Mouse (Mus musculus): ENCODE results near the gene Pias4. TPM values are rescaled to one million over a fixed set of nuclear protein-coding genes. Genes with fewer than 3 reads are reported as not detected.
"Not testable (repeated sequence)": the region's sequence is repeated elsewhere in the genome, so short reads cannot be mapped to it uniquely, and the experiment has no call there.

Pias4 gene
- polyA plus RNA-seq, 1 experiment from 2014 or later, result 44.0 TPM

DNA sequence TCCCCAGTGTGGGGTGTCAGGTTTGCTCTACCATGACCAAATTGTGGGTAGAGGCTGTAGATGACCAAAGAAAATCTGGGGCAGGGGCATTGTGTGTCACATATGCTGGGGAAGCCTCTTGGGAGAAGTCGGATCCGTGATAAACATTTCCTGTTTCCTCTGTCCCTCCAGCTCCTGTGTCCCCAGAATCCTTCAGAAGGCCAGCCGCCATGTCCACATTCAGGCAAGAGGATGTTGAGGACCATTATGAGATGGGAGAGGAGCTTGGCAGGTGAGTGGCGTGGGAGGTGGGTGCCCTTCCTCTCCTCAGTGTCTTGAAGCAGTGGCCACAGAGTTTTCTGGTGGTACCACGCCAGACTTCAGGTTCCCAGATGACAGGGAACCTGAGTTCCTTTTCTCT lies 16.1 kb upstream of the Pias4 start, which contains the start of gene 4930442H23Rik:
Gene 4930442H23Rik, minus strand, starts transcription at position 45 of the 400 bp plus-strand sequence.
- H3K9ac ChIP-seq (ENCODE audit: low read length), result peak within 1 kb of the TSS; percentile 78
- peak within 1 kb of the TSS; percentile 60 for H3K4me3 ChIP-seq (ENCODE audit: low read depth, low read length)
- 87% methylated on average over 5 of the region's 5 CpGs for WGBS
- peaks cover 65% of the 10 kb centered on the region for H3K36me3 ChIP-seq (ENCODE audit: control insufficient read depth, insufficient read depth, low read length)
- H3K4me2 ChIP-seq (ENCODE audit: low read length), result peak within 1 kb of the TSS; percentile 61
- H3K4me1 ChIP-seq (ENCODE audit: control insufficient read depth, insufficient read depth, low read length), result no peaks in the 10 kb centered on the region
- no peak for ATAC-seq
- H3K27me3 ChIP-seq (replicated peaks; ENCODE audit: control insufficient read depth, insufficient read depth, low read length), result no peaks in the 10 kb centered on the region
- no peaks in the 10 kb centered on the region for H3K9me3 ChIP-seq (replicated peaks; ENCODE audit: control insufficient read depth, low read length)
- no peak for DNase-seq (ENCODE audit: low spot score)
- peak within 1 kb of the TSS; percentile 86 for H3K27ac ChIP-seq (ENCODE audit: low read depth, low read length)

DNA sequence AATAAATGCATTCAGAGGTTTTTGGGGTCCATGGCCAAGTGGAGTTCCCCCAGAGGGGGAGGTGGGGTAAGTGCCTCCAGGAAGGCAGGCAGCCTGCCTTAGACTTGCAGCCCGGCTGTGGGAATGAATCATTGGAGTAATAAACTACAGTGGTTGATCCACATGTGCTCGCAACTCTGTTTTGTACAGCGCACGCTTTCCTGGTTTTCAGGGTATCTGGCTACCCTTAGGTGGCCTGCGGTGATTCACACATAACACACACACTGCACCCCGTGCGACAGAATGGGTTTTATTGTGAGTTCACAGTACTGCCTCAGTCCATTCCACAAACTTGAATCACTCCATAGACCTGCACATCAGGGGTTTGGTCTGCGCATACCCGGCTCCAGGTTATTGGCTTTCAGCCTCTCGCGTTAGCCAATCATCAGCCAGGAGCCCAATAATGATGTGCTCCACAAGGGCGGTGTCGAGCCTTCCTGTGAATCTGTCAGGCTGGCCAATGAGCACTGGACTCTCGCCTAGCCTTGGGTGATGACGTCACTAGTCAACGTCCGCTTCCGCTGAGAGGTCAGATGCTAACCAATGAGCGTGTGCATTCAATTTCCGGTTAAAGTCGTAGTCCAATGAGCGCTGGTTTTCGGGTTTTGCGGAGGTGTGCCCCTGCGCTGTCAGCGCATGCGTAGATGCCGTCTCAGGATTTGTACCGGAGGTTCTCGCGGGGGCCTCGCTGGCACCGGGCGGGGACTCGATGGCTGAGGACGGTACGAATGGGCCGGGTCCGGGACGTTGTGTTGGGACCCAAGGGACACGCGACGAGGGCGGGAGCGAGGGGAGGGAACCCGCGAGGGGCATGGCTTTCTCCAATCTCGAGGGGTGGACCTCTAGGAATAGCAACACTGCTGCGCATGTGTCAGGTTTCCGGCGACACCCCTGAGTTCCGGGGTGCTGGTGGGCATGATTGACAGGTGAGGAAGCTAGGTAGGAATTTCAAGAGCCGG lies 14.9 kb upstream of the Pias4 start, which contains the start of gene Dapk3:
Gene Dapk3, plus strand, starts transcription at position 670 of the 998 bp plus-strand sequence.
- Histone ChIP-seq H3K9me3 (replicated peaks; ENCODE audit: control insufficient read depth, low read length) (no peaks in the 10 kb centered on the region), H3K9ac (ENCODE audit: low read length) (peak within 1 kb of the TSS; percentile 78), H3K27me3 (replicated peaks; ENCODE audit: control insufficient read depth, insufficient read depth, low read length) (no peaks in the 10 kb centered on the region), H3K36me3 (ENCODE audit: control insufficient read depth, insufficient read depth, low read length) (peaks cover 77% of the 10 kb centered on the region), H3K4me2 (ENCODE audit: low read length) (peak within 1 kb of the TSS; percentile 61), H3K4me3 (ENCODE audit: low read depth, low read length) (peak within 1 kb of the TSS; percentile 60), H3K27ac (ENCODE audit: low read depth, low read length) (peak within 1 kb of the TSS; percentile 86), H3K4me1 (ENCODE audit: control insufficient read depth, insufficient read depth, low read length) (peaks cover 2% of the 10 kb centered on the region)
- 3% methylated on average over 53 of the region's 53 CpGs for WGBS
- DNase-seq (ENCODE audit: low spot score), result peak; percentile 100
- peak; percentile 94 for ATAC-seq

DNA sequence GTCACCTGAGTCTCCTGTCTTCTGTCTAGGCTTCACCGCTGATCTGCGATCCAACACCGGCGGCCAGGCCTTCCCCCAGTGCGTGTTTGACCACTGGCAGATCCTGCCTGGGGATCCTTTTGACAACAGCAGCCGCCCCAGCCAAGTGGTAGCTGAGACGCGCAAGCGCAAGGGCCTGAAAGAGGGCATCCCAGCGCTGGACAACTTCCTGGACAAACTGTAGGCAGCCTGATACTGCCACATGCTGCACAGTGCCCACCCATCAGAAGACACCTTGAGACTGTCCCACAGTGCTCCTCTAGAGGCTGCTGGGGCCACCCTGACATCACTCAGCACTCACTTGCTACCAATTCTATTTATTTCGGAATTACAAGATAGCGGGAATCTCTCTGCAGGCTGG lies 14.1 kb upstream of the Pias4 start:
- not testable (repeated sequence) for H3K4me1 ChIP-seq (ENCODE audit: control insufficient read depth, insufficient read depth, low read length); H3K27me3 ChIP-seq (replicated peaks; ENCODE audit: control insufficient read depth, insufficient read depth, low read length); H3K4me2 ChIP-seq (ENCODE audit: low read length); H3K4me3 ChIP-seq (ENCODE audit: low read depth, low read length); ATAC-seq; DNase-seq (ENCODE audit: low spot score); H3K9ac ChIP-seq (ENCODE audit: low read length); H3K9me3 ChIP-seq (replicated peaks; ENCODE audit: control insufficient read depth, low read length)
- peaks cover 76% of the 10 kb centered on the region for H3K36me3 ChIP-seq (ENCODE audit: control insufficient read depth, insufficient read depth, low read length)
- 77% methylated on average over 12 of the region's 12 CpGs for WGBS
- 0 out of 2 replicates have a peak overlapping the region, but pooled peaks have one; percentile 39 for H3K27ac ChIP-seq (ENCODE audit: low read depth, low read length)

DNA sequence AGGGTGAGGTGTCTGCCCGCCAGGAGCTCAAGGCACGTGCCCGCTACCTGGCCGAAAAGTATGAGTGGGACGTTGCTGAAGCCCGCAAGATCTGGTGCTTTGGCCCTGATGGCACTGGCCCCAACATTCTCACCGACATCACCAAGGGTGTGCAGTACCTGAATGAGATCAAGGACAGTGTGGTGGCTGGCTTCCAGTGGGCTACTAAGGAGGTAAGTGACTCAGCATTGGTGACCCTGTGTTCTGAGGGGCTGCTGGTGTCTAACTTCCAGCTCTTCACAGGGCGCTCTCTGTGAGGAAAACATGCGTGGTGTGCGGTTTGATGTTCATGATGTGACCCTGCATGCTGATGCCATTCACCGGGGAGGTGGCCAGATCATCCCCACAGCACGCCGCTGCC lies 13.2 kb upstream of the Pias4 start:
- Histone ChIP-seq H3K4me3 (ENCODE audit: low read depth, low read length) (no peak overlapping the region), H3K4me2 (ENCODE audit: low read length) (no peak overlapping the region), H3K27ac (ENCODE audit: low read depth, low read length) (no peak overlapping the region), H3K9me3 (replicated peaks; ENCODE audit: control insufficient read depth, low read length) (no peaks in the 10 kb centered on the region), H3K4me1 (ENCODE audit: control insufficient read depth, insufficient read depth, low read length) (peaks cover 6% of the 10 kb centered on the region), H3K9ac (ENCODE audit: low read length) (no peak overlapping the region), H3K36me3 (ENCODE audit: control insufficient read depth, insufficient read depth, low read length) (peaks cover 69% of the 10 kb centered on the region), H3K27me3 (replicated peaks; ENCODE audit: control insufficient read depth, insufficient read depth, low read length) (no peaks in the 10 kb centered on the region)
- ATAC-seq, result no peak
- WGBS, result 97% methylated on average over 13 of the region's 13 CpGs
- no peak for DNase-seq (ENCODE audit: low spot score)

DNA sequence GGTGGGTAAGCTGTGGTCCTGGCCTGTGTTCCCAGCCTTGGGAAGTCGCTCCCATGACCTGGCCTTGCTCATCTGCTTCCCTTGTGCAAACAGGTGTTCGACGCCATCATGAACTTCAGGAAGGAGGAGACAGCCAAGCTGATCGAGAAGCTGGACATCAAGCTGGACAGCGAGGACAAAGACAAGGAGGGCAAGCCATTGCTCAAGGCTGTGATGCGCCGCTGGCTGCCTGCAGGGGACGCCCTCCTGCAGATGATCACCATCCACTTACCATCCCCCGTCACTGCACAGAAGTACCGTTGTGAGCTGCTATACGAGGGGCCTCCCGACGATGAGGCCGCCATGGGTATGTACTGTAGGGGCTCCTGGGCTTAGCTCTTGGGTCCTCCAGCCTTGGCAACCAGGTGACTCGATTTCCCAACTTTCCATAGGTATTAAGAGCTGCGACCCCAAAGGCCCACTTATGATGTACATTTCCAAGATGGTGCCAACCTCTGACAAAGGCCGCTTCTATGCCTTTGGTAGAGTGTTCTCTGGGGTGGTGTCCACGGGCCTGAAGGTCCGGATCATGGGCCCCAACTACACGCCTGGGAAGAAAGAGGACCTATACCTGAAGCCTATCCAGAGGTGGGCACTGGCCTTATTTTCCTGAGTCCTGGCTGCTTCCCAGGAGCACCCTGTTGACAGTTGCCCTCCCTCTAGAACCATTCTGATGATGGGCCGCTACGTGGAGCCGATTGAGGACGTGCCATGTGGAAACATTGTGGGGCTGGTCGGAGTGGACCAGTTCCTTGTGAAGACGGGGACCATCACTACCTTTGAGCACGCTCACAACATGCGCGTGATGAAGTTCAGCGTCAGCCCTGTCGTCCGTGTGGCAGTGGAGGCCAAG lies 12.0 kb upstream of the Pias4 start:
- WGBS, result 90% methylated on average over 32 of the region's 32 CpGs
- no peaks in the 10 kb centered on the region for H3K9me3 ChIP-seq (replicated peaks; ENCODE audit: control insufficient read depth, low read length)
- H3K4me2 ChIP-seq (ENCODE audit: low read length), result no peak overlapping the region
- H3K36me3 ChIP-seq (ENCODE audit: control insufficient read depth, insufficient read depth, low read length), result peaks cover 59% of the 10 kb centered on the region
- ATAC-seq (no peak), DNase-seq (ENCODE audit: low spot score) (no peak)
- H3K4me3 ChIP-seq (ENCODE audit: low read depth, low read length), result no peak overlapping the region
- peaks cover 12% of the 10 kb centered on the region for H3K4me1 ChIP-seq (ENCODE audit: control insufficient read depth, insufficient read depth, low read length)
- H3K9ac ChIP-seq (ENCODE audit: low read length), result no peak overlapping the region
- H3K27me3 ChIP-seq (replicated peaks; ENCODE audit: control insufficient read depth, insufficient read depth, low read length), result no peaks in the 10 kb centered on the region
- H3K27ac ChIP-seq (ENCODE audit: low read depth, low read length), result no peak overlapping the region

DNA sequence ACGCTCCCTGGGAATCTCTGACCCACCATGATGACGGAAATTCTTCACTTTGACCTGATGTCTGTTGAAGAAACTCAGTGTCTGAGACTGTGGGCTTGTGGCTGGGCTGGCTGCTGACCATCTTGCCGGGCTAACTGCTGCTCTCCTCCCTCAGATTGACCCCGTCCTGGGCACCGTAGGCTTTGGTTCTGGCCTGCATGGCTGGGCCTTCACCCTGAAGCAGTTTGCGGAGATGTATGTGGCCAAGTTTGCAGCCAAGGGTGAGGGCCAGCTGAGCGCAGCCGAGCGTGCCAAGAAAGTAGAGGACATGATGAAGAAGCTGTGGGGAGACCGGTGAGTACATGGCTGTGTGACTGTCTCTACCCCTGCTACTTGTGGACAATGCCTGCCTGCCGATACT lies 11.2 kb upstream of the Pias4 start:
- Histone ChIP-seq H3K9me3 (replicated peaks; ENCODE audit: control insufficient read depth, low read length) (no peaks in the 10 kb centered on the region), H3K36me3 (ENCODE audit: control insufficient read depth, insufficient read depth, low read length) (peaks cover 52% of the 10 kb centered on the region), H3K27ac (ENCODE audit: low read depth, low read length) (no peak overlapping the region), H3K4me3 (ENCODE audit: low read depth, low read length) (no peak overlapping the region), H3K4me2 (ENCODE audit: low read length) (no peak overlapping the region), H3K9ac (ENCODE audit: low read length) (no peak overlapping the region), H3K27me3 (replicated peaks; ENCODE audit: control insufficient read depth, insufficient read depth, low read length) (no peaks in the 10 kb centered on the region), H3K4me1 (ENCODE audit: control insufficient read depth, insufficient read depth, low read length) (peaks cover 18% of the 10 kb centered on the region)
- ATAC-seq (no peak), DNase-seq (ENCODE audit: low spot score) (no peak)
- WGBS, result 93% methylated on average over 11 of the region's 11 CpGs

DNA sequence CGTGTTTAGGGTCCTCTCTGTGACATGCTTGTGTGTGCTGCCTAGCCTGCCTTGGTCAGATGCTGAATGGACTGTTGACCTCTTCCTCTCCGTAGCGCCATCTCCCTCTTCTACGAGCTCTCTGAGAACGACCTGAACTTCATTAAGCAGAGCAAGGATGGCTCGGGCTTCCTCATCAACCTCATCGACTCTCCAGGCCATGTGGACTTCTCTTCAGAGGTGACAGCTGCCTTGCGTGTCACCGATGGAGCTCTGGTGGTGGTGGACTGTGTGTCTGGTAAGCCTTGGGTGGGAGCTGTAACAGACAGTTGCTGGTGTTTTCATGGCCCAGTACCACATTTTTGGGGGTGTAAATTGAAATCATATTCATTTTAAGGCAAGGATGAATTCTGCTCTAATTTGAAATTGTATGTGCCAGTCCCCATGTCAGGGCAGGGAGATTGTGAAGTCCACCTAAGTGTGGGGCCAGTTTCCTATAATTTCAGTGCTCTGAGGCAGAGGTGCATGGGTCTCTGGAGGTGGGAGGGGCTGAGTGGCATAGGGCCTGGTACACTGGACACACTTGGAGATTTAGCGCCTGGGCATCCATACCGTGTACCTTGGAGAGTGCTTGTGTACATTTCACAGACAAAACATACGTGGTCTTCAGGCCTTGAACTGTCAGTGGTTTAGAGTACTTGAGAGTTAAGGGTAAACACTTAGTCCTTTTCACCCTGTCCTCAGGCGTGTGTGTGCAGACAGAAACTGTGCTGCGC lies 10.4 kb upstream of the Pias4 start:
- ATAC-seq, result no peak
- H3K36me3 ChIP-seq (ENCODE audit: control insufficient read depth, insufficient read depth, low read length), result peaks cover 52% of the 10 kb centered on the region
- H3K27ac ChIP-seq (ENCODE audit: low read depth, low read length), result 0 out of 2 replicates have a peak overlapping the region, but pooled peaks have one; percentile 9

DNA sequence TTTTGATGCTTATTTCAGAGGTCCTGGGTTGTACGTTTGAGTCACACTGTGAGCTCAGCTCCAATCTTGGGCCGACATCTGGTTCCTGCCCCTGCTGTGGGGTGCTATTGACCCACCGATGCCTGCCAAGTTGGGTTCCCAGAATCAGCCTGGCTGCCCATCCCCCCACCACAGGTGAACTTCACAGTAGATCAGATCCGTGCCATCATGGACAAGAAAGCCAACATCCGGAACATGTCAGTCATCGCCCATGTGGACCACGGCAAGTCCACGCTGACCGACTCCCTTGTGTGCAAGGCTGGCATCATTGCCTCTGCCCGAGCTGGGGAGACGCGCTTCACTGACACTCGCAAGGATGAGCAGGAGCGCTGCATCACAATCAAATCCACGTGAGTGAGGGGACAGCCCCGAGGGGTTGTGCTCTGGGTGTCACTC lies 9.8 kb upstream of the Pias4 start:
- peaks cover 52% of the 10 kb centered on the region for H3K36me3 ChIP-seq (ENCODE audit: control insufficient read depth, insufficient read depth, low read length)
- no peaks in the 10 kb centered on the region for H3K27me3 ChIP-seq (replicated peaks; ENCODE audit: control insufficient read depth, insufficient read depth, low read length)
- WGBS, result 17% methylated on average over 16 of the region's 16 CpGs
- H3K4me3 ChIP-seq (ENCODE audit: low read depth, low read length), result peak overlapping the region; percentile 96
- H3K4me1 ChIP-seq (ENCODE audit: control insufficient read depth, insufficient read depth, low read length), result peaks cover 25% of the 10 kb centered on the region
- peak overlapping the region; percentile 93 for H3K27ac ChIP-seq (ENCODE audit: low read depth, low read length)
- peak overlapping the region; percentile 98 for H3K9ac ChIP-seq (ENCODE audit: low read length)
- no peaks in the 10 kb centered on the region for H3K9me3 ChIP-seq (replicated peaks; ENCODE audit: control insufficient read depth, low read length)
- DNase-seq (ENCODE audit: low spot score) (no peak), ATAC-seq (no peak)
- H3K4me2 ChIP-seq (ENCODE audit: low read length), result peak overlapping the region; percentile 98

More for the DNA sequence above, 10.4 kb upstream of the Pias4 start:
- no peak for DNase-seq (ENCODE audit: low spot score)
- Histone ChIP-seq H3K27me3 (replicated peaks; ENCODE audit: control insufficient read depth, insufficient read depth, low read length) (no peaks in the 10 kb centered on the region), H3K4me3 (ENCODE audit: low read depth, low read length) (peak overlapping the region; percentile 96), H3K4me2 (ENCODE audit: low read length) (peak overlapping the region; percentile 98), H3K4me1 (ENCODE audit: control insufficient read depth, insufficient read depth, low read length) (peaks cover 25% of the 10 kb centered on the region), H3K9me3 (replicated peaks; ENCODE audit: control insufficient read depth, low read length) (no peaks in the 10 kb centered on the region), H3K9ac (ENCODE audit: low read length) (peak overlapping the region; percentile 98)
- WGBS, result 73% methylated on average over 14 of the region's 14 CpGs
